Mouse (Mus musculus) neutrophil, adult 83 days (primary cell): Measurements from ENCODE around the gene Trim10. TPM values are rescaled to one million over a fixed set of nuclear protein-coding genes. Genes with fewer than 3 reads are reported as not detected.

Experiments used
- total RNA-seq, 2 experiments: library from RNA; stranded (reverse); gene quantifications; one replicate each; pipeline ENCODE4 v1.2.4; 2023

Trim10 gene
- 10 to 100 TPM in 1 of 2 experiments, 1 to 10 TPM in 1; 6.7 to 11.4 TPM for total RNA-seq

DNA sequence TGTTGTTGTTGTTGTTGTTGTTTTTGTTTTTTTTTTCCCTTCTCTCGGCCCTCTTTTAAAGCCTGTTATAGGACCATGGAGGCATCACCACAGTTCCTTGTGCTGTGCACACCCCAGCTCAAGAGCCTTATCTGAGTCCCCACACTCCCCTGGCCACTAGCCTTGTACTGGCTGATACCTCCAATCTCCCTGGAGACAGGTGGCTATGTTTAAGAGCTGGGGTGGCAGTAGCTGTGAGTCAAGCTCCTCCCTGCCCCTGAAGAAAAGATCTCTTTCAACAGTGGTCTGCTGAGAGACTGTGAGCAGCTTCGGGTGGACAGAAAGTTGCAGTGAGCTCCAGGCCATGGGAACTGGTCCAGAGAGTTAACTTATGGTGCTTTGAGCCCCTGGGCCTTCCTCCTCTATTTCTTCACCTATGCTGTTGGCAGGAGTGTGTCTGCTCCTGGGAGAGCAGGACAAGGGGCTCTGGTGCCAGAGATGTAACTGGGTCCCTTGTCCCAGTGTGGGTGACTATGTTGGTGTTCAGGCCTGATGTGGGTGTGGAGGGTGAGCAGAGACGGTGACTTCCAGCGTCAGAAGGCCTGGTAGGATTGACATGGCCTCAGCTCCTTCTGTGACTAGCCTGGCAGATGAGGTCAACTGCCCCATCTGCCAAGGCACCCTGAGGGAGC, at the start of gene Trim10:
Gene Trim10, plus strand, starts transcription at position 291 of the 671 bp plus-strand sequence.

DNA sequence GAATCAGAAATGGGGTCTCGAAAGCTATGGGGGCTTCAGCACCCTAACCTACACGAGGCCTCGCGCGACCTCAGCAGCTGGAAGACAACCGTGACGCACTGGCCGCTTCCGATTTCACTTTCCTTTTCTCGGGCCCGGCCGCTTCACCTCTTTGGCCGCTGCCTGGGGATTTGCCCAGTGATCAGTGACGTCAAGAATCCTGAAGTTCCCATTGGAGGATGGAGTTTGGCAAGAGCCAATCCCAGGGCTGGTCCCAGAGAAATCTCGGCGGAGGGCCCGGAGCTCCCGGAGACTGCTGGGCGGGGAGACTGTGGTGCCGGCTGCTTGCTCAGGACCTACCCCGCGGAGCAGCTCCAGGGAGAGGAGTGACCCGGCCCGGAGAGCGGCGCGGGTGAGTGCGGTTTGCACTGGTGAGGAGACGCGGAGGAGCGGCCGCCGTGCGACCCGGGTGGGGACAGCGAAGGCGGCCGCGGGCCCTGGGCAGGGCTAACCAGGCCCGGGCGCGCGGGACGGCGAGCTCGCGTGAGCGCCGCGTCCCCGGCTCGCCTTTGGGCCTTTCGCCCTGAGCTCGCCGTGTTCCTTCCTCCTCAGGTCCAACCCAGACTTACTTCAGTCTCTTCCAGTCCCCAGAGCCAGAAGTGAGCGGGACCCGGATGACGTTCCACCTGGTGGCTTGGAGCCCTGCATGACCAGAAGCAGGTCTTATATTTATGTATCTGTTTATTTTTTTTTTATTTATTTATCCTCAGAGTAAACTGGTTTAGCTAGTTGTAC, 32.3 kb upstream of the Trim10 start, which contains the start of gene Trim26:
Gene Trim26, plus strand, starts transcription at position 261 of the 774 bp plus-strand sequence.

DNA sequence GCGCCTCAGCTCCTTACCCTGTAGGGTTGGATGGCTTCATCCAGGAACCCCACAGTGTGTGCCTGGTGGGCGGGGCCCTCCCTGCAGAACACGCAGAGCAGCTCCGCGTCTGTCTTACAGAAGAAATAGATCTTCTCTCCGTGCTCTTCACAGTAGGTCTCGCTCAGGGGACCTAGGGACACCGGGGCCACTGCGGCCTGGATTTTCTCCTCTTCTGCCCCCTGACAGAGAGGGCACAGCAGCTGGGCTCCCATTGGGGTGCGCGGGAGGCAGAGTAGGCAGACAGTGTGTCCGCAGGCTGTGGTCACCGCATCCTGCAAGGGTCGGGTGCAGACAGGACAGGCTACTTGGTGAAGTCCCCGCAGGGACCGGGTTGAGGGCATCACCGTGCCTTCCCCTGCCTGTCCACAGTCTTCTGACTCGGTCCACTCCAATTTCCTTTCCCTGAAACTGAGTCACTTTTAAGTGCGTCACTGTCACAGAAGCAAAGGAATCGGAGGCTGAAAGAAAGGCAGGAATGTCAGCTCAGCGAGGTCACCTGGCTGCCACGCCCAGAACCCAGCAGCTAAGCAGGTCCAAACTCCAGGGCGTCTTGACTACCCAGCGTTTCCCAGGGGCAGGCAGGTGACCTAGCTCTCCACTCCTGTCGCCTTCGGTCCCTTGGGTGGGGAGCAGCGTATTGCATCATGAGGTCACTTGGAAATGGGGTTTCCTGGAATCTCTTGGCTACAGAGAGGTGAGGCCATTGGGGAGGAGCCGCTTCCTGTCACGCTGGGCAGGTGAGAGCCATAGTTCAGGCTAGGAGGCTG, 2.5 kb upstream of the Trim10 start, which contains the start of gene Trim15:
Gene Trim15, minus strand, starts transcription at position 492 of the 809 bp plus-strand sequence.

DNA sequence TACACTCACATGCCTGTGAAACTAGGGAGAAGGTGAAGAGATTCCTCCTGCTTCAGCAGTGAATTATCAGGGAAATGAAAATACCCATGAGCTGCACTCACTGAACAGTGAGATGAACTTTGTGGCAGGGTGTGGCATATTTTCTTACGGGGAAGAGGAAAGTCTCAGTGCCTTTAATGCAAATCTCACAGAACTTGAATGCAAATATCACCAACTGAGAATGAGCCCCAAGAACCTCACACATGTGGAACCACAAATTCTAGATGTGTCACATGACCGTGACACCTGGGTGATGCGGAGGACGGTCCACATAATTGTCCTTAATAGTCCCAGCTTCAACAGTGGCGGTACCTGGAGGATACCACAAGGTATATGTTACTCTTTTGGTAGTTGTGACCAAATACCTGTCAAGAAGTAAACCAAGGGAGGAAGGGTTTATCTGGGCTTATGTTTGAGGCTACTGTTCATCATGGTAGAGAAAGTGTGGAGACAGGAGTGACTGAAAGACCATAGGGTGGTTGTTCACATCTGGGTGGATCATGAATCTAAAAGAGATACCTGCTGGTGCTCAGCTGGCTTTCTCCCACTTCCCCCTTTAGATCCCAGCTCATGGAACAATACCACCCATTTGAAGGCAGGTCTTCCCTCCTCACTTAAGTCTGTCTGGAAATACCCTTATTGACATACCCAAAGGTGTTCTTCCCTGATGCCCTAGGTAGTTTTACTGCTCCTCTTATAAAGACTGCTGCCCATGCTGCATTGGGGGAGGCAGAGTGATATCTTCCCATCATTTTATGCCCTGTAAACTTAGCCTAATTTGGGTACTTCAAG, 20.9 kb downstream of the Trim10 start, which contains the start of gene Trim40:
Gene Trim40, minus strand, starts transcription at position 51 of the 831 bp plus-strand sequence.

DNA sequence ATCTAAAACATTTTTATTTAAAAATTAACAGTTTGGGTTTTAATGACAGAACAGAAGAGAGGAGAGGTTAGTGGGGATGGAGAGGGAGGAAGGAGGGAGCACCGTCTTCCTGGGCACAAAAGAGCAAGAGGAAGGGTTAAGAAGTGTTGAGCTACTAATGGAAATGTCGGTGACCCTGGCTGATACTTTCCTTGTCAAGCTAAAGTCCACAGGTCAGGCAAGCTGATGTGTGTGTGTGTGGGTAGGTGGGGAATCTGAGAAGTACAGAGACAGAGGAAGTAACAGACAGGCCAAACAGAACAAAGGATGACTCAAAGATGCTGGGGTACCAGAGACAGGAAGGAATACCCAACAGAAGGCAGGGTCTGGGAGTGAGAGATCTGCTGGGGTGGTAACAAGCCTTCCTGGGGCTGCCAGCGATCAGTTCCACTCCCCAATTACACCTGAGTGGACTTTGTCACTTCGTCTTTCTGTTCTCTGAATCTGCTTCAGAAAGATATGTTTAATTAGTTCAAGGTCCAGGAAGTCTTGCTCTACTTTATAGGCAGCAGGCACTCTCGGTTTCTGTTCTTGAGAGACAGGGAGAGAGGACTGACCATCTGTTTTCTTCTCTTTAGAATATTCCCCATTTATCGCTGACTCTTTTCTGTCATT, 28.3 kb downstream of the Trim10 start, which contains the start of gene Trim31:
Gene Trim31, plus strand, starts transcription at position 567 of the 654 bp plus-strand sequence.

Other genes starting within 250 kb of the Trim10 start
- not detected for gene H2-M9, start 226.9 kb upstream of the Trim10 start, total RNA-seq
- not detected for gene H2-M1, start 197.4 kb upstream of the Trim10 start, total RNA-seq
- gene H2-M10.5, start 96.7 kb upstream of the Trim10 start, total RNA-seq, result not detected
- gene H2-M10.6, start 57.4 kb upstream of the Trim10 start, total RNA-seq, result not detected
- 10 to 100 TPM; 24.9 to 33.9 TPM for gene Trim26, start 32.4 kb upstream of the Trim10 start, total RNA-seq
- not detected for gene Trim15, start 2.4 kb upstream of the Trim10 start, total RNA-seq
- not detected for gene Trim40, start 20.5 kb downstream of the Trim10 start, total RNA-seq
- not detected for gene Trim31, start 28.5 kb downstream of the Trim10 start, total RNA-seq
- gene Rnf39, start 73.3 kb downstream of the Trim10 start, total RNA-seq, result not detected
- gene Ppp1r11, start 82.2 kb downstream of the Trim10 start, total RNA-seq, result 10 to 100 TPM; 36.4 to 42.1 TPM
- gene Znrd1, start 89.0 kb downstream of the Trim10 start, total RNA-seq, result 10 to 100 TPM; 29.7 to 30.7 TPM
- 1 to 10 TPM; 1.6 to 1.9 TPM for gene Znrd1as, start 89.0 kb downstream of the Trim10 start, total RNA-seq
- not detected for gene 2410137M14Rik, start 111.7 kb downstream of the Trim10 start, total RNA-seq
- gene H2-M5, start 120.0 kb downstream of the Trim10 start, total RNA-seq, result not detected
- gene Zfp57, start 131.6 kb downstream of the Trim10 start, total RNA-seq, result under 1 TPM in 1 of 2 experiments, not detected in 1; 0.24 TPM
- not detected for gene Mog, start 153.8 kb downstream of the Trim10 start, total RNA-seq
- gene Gabbr1, start 176.4 kb downstream of the Trim10 start, total RNA-seq, result 10 to 100 TPM; 87.9 to 96.0 TPM
- gene Olfr90, start 218.9 kb downstream of the Trim10 start, total RNA-seq, result under 1 TPM in 1 of 2 experiments, not detected in 1; 0.24 TPM
- not detected for gene Olfr91, start 228.7 kb downstream of the Trim10 start, total RNA-seq